Mouse (Mus musculus): ENCODE results near the gene Tepp.

Tepp gene

DNA sequence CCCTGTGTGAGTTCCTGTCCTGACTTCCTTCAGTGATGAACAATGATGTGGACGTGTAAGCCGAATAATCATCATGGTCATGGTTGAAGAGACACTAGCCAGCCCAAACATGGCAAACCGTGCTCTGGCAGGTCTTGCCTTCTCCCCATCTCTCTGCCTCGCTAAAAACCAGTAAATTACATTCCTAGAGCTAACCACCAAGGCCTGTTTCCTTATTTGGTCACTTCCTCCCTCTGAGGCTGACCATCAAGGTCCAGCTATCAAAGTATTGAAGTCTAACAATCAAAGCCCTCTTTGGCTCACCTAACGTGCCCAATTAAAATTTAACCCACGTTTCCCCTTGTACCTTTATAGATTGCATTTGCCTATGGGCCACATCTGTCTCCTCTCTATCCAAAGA is 51.9 kb downstream of the Tepp start:
- no peak for DNase-seq (ENCODE audit: inconsistent ontology term)

DNA sequence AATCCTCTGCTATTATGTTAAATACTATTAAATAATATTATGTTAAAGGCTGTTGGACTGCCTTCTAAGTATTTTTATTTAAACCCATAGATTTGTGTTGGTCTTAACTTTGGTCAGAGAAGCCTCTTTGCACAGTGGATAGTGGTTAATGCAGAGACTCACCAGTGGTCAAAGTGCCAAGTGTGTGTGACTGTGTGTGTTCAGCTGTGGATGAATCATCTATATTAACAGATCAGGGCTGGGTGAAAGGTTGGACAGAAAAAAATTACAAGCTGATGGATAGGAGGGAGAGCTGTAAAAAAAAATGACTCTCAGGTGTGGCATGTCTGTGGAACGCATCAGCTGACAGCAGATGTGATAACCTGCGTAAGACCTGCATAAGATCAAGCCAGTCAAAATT is 53.5 kb downstream of the Tepp start:
- no peak for DNase-seq (ENCODE audit: inconsistent ontology term)

- DNase-seq (ENCODE audit: inconsistent ontology term): no peak
Measured at GRCm38 (mm10) chr8:95369581-95370326, 59.4 kb downstream of the Tepp start.

DNA sequence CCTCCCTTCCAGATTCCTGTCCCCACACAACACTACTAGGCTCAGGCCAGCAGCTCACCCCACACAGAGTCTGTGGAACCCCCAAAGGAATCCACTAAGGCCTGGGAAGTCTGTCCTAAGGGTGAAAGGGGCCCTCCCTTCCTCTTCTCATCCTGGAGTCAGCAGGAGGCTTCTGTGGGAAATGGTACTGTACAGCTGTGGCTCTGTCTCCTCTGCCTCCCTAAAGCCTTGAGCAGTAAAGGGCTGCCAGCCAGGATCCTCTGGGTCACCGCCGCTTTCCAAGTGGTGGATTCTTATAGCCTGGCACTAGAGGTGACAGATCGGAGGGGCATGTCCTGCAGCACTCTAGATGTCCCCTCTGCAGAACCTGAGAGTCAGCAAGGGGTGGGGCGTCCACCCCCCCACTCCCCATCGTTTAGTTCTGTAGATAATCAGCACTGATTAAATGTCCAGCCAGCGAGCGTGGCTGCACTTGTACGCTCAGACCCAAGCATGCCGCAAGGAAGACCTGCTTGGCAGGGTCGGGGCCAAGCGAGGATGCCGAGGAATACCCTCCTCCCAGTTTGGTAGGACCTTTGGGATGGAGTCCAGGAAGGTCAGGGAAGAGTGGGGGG is 63.1 kb downstream of the Tepp start:
- no peak for DNase-seq (ENCODE audit: inconsistent ontology term)

DNA sequence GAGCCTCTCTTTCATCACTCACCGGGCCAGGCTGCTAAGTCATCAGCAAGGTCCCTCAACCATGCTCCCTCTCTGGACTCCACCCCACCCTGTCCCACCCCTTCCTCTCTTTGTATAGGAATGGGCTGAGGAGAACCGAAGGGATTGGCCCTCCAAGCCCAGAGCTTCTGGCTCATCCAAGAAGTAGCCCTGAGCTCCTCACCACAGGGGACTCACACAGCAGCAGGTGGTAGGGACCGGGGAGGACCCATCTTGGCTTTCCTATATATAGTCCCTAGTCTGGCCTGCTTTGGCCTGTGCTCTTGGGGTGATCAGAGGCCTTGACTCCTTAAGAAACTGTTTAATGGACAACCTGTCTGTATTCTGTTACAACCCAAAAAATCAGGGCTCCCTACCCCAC is 64.1 kb downstream of the Tepp start:
- no peak for DNase-seq (ENCODE audit: inconsistent ontology term)

DNA sequence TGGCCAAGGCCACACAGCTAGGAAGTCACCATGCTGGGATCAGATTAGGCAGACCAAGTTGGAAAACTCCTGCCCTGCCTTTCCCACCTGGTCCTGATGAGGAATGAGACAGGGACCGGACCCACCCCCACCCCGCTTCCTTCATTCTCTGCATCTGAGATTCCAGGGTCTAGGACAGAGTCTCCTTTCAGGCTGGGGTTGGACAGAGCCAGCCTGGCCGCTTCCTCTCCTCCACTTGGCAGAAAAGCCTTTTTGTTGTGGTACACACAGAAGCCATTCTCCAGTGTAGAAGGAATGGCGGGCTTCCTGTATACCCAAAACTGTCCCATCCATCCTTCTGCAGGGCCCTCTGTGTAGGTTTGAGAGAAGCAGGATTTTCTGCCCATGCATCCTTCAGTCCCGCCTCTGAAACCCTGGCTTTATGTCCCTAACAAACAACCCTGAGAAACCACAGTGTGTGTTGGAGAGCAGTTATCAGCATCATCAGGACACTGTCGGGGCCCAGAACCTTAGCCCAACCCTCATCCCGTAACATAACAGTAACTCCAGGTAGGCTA is 65.1 kb downstream of the Tepp start:
- no peak for DNase-seq (ENCODE audit: inconsistent ontology term)
